ENCODE assay signal across 25 mouse cellular contexts in the genomic region with DNA sequence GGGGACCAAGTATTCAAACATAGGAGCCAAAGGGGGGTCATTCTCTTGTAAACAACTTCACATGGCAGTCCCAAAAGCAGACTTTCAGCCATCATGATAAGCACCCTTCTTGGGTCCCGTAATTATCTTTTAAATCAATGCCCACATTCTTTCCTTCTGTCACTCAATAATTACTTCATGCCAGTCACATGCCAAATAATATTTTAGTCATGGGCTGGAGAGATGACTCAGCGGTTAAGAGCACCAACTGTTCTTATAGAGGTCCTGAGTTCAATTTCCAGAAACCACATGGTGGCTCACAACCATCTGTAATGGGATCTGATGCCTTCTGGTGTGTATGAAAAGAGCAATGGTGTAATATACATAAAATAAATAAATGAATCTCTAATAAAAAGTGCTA. TPM values are rescaled to one million over a fixed set of nuclear protein-coding genes. Genes with fewer than 3 reads are reported as not detected.
DNase-seq lines count a peak whose midpoint lies in the region; ATAC-seq and TF ChIP-seq lines count a peak whose summit lies in the region.
"Had no signal": no experiment of that assay in that cellular context is flagged by ENCODE, and none has a peak within 500 bp of the region (broad histone marks: within the 10 kb centered on the region; RNA-seq: fewer than 3 reads in every experiment).

No protein-coding gene starts in this region.

- TF ChIP-seq CTCF in C2C12 (IDR thresholded peaks at IDR 0.05; ENCODE audit: control insufficient read depth, insufficient read depth, insufficient read length) = no peak

- H3K36me3 ChIP-seq in C2C12 (ENCODE audit: control insufficient read depth, insufficient read depth) (no peaks in the 10 kb centered on the region), myocyte (ENCODE audit: control insufficient read depth, insufficient read depth) (no peaks in the 10 kb centered on the region)
- no peaks in the 10 kb centered on the region for H3K36me3 ChIP-seq in forebrain, embryonic 12.5 days (replicated peaks)
- H3K36me3 ChIP-seq: G1E had no signal

- H3ac ChIP-seq in C2C12 (ENCODE audit: control insufficient read depth, insufficient read length, low read depth) (no peak overlapping the region), myocyte (ENCODE audit: control insufficient read depth, insufficient read length) (no peak overlapping the region)

- H3K9ac ChIP-seq in forebrain, embryonic 12.5 days = no peak overlapping the region

- H3K79me2 ChIP-seq in C2C12 (ENCODE audit: control insufficient read depth, insufficient read depth) (no peaks in the 10 kb centered on the region), myocyte (ENCODE audit: control insufficient read depth, insufficient read depth) (no peaks in the 10 kb centered on the region)

- DNase-seq in 3134 (ENCODE audit: extremely low read depth, insufficient read length, low spot score) = peak; percentile 13
- DNase-seq in 3T3-L1 (ENCODE audit: low read depth, low spot score) = peak; percentile 13
- DNase-seq in left cerebral cortex, adult 18-20 months (ENCODE audit: low spot score in 2 of 2) = no peak
- no peak for DNase-seq in lung, adult 18-20 months
- DNase-seq in left cerebral cortex, postnatal 36 days (ENCODE audit: low spot score in 2 of 2) = no peak
- DNase-seq: adrenal gland, adult 2 months; adrenal gland, adult 8-10 months; adrenal gland, postnatal 10 days; adrenal gland, postnatal 14 days; adrenal gland, postnatal 25 days; adrenal gland, postnatal 36 days; B cell, adult 2 months; cerebellum, adult 11 months; cerebellum, adult 11-12 months; cerebellum, adult 18-20 months; cerebellum, adult 2 months; cerebellum, adult 8-10 months had no signal

- H3K4me3 ChIP-seq in C2C12 (ENCODE audit: insufficient read depth, poor library complexity, severe bottlenecking) = no peak overlapping the region
- no peak overlapping the region for H3K4me3 ChIP-seq in myocyte
- H3K4me3 ChIP-seq in forebrain, embryonic 12.5 days (replicated peaks) = no peak overlapping the region

- H3K27me3 ChIP-seq in C2C12 (ENCODE audit: control insufficient read depth, insufficient read depth, insufficient read length) (no peaks in the 10 kb centered on the region), myocyte (ENCODE audit: control insufficient read depth, insufficient read depth, insufficient read length) (no peaks in the 10 kb centered on the region)
- 0 out of 2 replicates have a peak, but pooled peaks cover 3% of the 10 kb centered on the region for H3K27me3 ChIP-seq in forebrain, embryonic 12.5 days
- H3K27me3 ChIP-seq: CH12.LX, Patski had no signal

- TF ChIP-seq POLR2A in myocyte (IDR thresholded peaks at IDR 0.05; ENCODE audit: insufficient read length, low read depth) = no peak

- intact Hi-C loops in left cerebral cortex, postnatal 36 days (cut with DNase I) = no loop called here

- peaks cover 6% of the 10 kb centered on the region; the same call in 1 of the 2 replicates for H3K4me1 ChIP-seq in forebrain, embryonic 12.5 days

- H3K79me3 ChIP-seq in C2C12 (ENCODE audit: low read depth) = no peaks in the 10 kb centered on the region

- no peak overlapping the region for H3K4me2 ChIP-seq in myocyte (ENCODE audit: low read depth)
- no peak overlapping the region for H3K4me2 ChIP-seq in forebrain, embryonic 12.5 days

- ATAC-seq in forebrain, embryonic 12.5 days (ENCODE audit: low FRiP score) = no peak
- ATAC-seq: activated CD4-positive, CD25-positive, alpha-beta regulatory T cell, adult 4 months; CD4-positive, CD25-positive, alpha-beta regulatory T cell, adult 4 months had no signal

- 92% methylated on average over 2 of the region's 2 CpGs for WGBS in forebrain, embryonic 12.5 days

- H3K27ac ChIP-seq in forebrain, embryonic 12.5 days = no peak overlapping the region

- H3K9me3 ChIP-seq in forebrain, embryonic 12.5 days = no peaks in the 10 kb centered on the region

TF ChIP-seq in C2C12, 6 proteins besides CTCF, POLR2A, EP300 and RAD21:
- TF ChIP-seq CEBPB (IDR thresholded peaks at IDR 0.05; ENCODE audit: low read depth) (no peak), USF1 (IDR thresholded peaks at IDR 0.05; ENCODE audit: low read depth) (peak; percentile 78), MAX (IDR thresholded peaks at IDR 0.05) (no peak), MYOG (IDR thresholded peaks at IDR 0.05; ENCODE audit: control insufficient read depth, extremely low read depth, insufficient read length) (no peak), MYOD1 (IDR thresholded peaks at IDR 0.05; ENCODE audit: control insufficient read depth, insufficient read length, low read depth) (no peak), FOSL1 (IDR thresholded peaks at IDR 0.05; ENCODE audit: insufficient read depth, low read length, poor library complexity, severe bottlenecking) (peak; percentile 39)
TF ChIP-seq in C2C12: peak in this region for 2.

TF ChIP-seq in myocyte, 11 proteins besides CTCF, POLR2A, EP300 and RAD21:
- TF ChIP-seq SRF (IDR thresholded peaks at IDR 0.05; ENCODE audit: control insufficient read depth, insufficient read length, low read depth) = no peak
- TF ChIP-seq CEBPB (IDR thresholded peaks at IDR 0.05; ENCODE audit: insufficient read depth, poor library complexity, severe bottlenecking) = 0 out of 2 replicates have a peak, but pooled peaks have one; percentile 11
- no peak for TF ChIP-seq REST (IDR thresholded peaks at IDR 0.05; ENCODE audit: insufficient read depth, insufficient read length)
- TF ChIP-seq POLR2AphosphoS2 (IDR thresholded peaks at IDR 0.05; ENCODE audit: insufficient read length, low read depth) = no peak
- TF ChIP-seq USF1 (IDR thresholded peaks at IDR 0.05; ENCODE audit: low read depth) = peak; percentile 61
- TF ChIP-seq TCF12 (IDR thresholded peaks at IDR 0.05; ENCODE audit: insufficient read depth, poor library complexity, severe bottlenecking) = peak; percentile 16
- TF ChIP-seq E2F4 (IDR thresholded peaks at IDR 0.05; ENCODE audit: insufficient read depth) = no peak
- no peak for TF ChIP-seq MAX (IDR thresholded peaks at IDR 0.05; ENCODE audit: low read depth)
- no peak for TF ChIP-seq MYOD1 (IDR thresholded peaks at IDR 0.05; ENCODE audit: control insufficient read depth in 1 of 3, insufficient read length in 2 of 3, low read depth in 2 of 3)

RNA-seq across cellular contexts. Expression of gene Trio, which starts 37.8 kb away (rescaled TPM):
- 26.2 TPM for polyA plus RNA-seq in C2C12 (2012; fragmentation: generic; extraction: Trizol)
- polyA plus RNA-seq in myocyte (2012; fragmentation: generic; extraction: Trizol) = 56.3 TPM
- 46.1 and 49.0 TPM in 2 replicates for polyA plus RNA-seq in forebrain, embryonic 12.5 days (2016; fragmentation: Nextera tagmentation; extraction: Ambion mirVana)
- total RNA-seq in left cerebral cortex, adult 18-20 months (2021) = 100 to 1,000 TPM; 207 to 235 TPM
- total RNA-seq in left cerebral cortex, postnatal 36 days (2021) = 100 to 1,000 TPM; 182 to 280 TPM
- polyA plus RNA-seq: G1E had no signal

Comparison
In these comparisons a context has a peak if more than half of its experiments do, and no peak if none do; other contexts are left out.
1. DNase-seq: peak in 3134 (single experiment) and 3T3-L1 (single experiment); none in left cerebral cortex, adult 18-20 months (0 of 2), lung, adult 18-20 months (0 of 2) and left cerebral cortex, postnatal 36 days (0 of 2).